Mouse (Mus musculus) CH12.LX (cell line): ENCODE measurements around the gene Ccdc159.

ENCODE experiments used
- CHD1 ChIP-seq: IDR thresholded peaks from 2 replicates; pipeline ENCODE4 v1.6.1; 2012; ENCODE audit warnings: low read depth, low read length, improper control_type of control experiment, inconsistent platforms
- CTCF ChIP-seq, 2 experiments: IDR thresholded peaks in 1 of 2; conservative IDR thresholded peaks in 1 of 2; 2 replicates each; pipeline ENCODE4 v1.5.1; 2011 to 2012; ENCODE audit warnings: low read depth in 2 of 2, low read length in 2 of 2, improper control_type of control experiment in 1 of 2, inconsistent platforms in 1 of 2, mild to moderate bottlenecking in 1 of 2, moderate library complexity in 1 of 2
- HCFC1 ChIP-seq: IDR thresholded peaks from 2 replicates; pipeline ENCODE4 v1.6.1; 2012; ENCODE audit warnings: low read depth, mild to moderate bottlenecking, inconsistent platforms, low read length, improper control_type of control experiment
- JUND ChIP-seq: conservative IDR thresholded peaks from 2 replicates; pipeline ENCODE4 v1.6.1; 2011; ENCODE audit warnings: low read depth, low read length, improper control_type of control experiment
- KAT2A ChIP-seq: IDR thresholded peaks from 2 replicates; pipeline ENCODE4 v1.6.1; 2012; ENCODE audit warnings: low read length, improper control_type of control experiment, inconsistent platforms; ENCODE audit not compliant: insufficient replicate concordance
- MAX ChIP-seq: IDR thresholded peaks from 2 replicates; pipeline ENCODE4 v1.6.1; 2011; ENCODE audit warnings: low read length, improper control_type of control experiment
- MAZ ChIP-seq: IDR thresholded peaks from 2 replicates; pipeline ENCODE4 v1.6.1; 2012; ENCODE audit warnings: low read depth, mild to moderate bottlenecking, inconsistent platforms, low read length, improper control_type of control experiment, moderate library complexity
- NELFE ChIP-seq: IDR thresholded peaks from 2 replicates; pipeline ENCODE4 v1.6.1; 2011; ENCODE audit warnings: low read depth, low read length, improper control_type of control experiment
- POLR2A ChIP-seq: IDR thresholded peaks from 2 replicates; pipeline ENCODE4 v1.6.1; 2011; ENCODE audit warnings: low read depth, mild to moderate bottlenecking, improper control_type of control experiment, low read length
- TCF12 ChIP-seq: IDR thresholded peaks from 2 replicates; pipeline ENCODE4 v1.6.1; 2014; ENCODE audit warnings: low read depth, mild to moderate bottlenecking, inconsistent platforms, low read length, improper control_type of control experiment
- UBTF ChIP-seq: IDR thresholded peaks from 2 replicates; pipeline ENCODE4 v1.6.1; 2012; ENCODE audit warnings: low read depth, mild to moderate bottlenecking, inconsistent platforms, low read length, improper control_type of control experiment, moderate library complexity
- ZMIZ1 ChIP-seq: IDR thresholded peaks from 2 replicates; pipeline ENCODE4 v1.6.1; 2012; ENCODE audit warnings: low read depth, mild to moderate bottlenecking, inconsistent platforms, low read length, improper control_type of control experiment

DNA sequence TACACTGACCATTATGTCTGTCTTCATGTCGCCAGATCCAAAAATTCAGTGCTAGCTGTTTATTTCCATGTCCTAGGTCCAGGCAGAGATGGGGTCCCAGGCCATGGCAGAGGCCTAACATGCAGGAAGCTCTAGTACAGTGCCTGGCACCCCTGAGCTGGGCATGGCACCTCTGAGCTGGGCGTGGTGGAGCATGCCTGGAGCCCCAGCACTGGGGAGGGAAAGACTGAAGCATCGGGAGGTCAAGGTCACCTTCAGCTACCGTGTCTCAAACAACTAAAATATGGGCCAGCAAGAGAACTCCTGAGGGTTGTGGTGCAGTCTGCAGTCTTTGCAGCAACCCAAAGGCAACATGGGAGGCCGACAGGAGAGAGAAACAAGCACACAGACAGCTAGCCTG lies 31.1 kb downstream of the Ccdc159 start:
- no peak for TF ChIP-seq POLR2A
- TF ChIP-seq UBTF: no peak
- no peak for TF ChIP-seq JUND
- TF ChIP-seq CHD1: no peak
- no peak for TF ChIP-seq CTCF (conservative IDR thresholded peaks at IDR 0.05 in 1 of 2, IDR thresholded peaks at IDR 0.05 in 1 of 2; ENCODE audit: low read depth in 2 of 2, low read length in 2 of 2)
- no peak for TF ChIP-seq MAZ
- no peak for TF ChIP-seq HCFC1
- no peak for TF ChIP-seq MAX
- no peak for TF ChIP-seq ZMIZ1
- no peak for TF ChIP-seq KAT2A
- TF ChIP-seq NELFE: no peak
- TF ChIP-seq TCF12: no peak
